Mouse (Mus musculus) neural tube, embryonic 11.5 days (tissue): ENCODE results near the gene Nemf. TPM values are rescaled to one million over a fixed set of nuclear protein-coding genes. Genes with fewer than 3 reads are reported as not detected.

Experiments used
- ATAC-seq: fragments of 200-750 bp; cut with Nextera tagmentation; 2 replicates; pipeline ENCODE4 v1.8.0; 2017; ENCODE audit warnings: moderate number of reproducible peaks, mild to moderate bottlenecking, moderate TSS enrichment, moderate library complexity; ENCODE audit not compliant: insufficient read depth, low FRiP score, low TSS enrichment
- DNase-seq: peaks from one replicate; pipeline ENCODE4 v3.0.0-alpha.2; 2015; ENCODE audit warnings: low spot score
- H3K27ac ChIP-seq: fragments of 300-500 bp; sonication (generic); 2 replicates; pipeline ENCODE4 v1.5.1; 2014; ENCODE audit warnings: low read depth, mild to moderate bottlenecking, low read length
- H3K27me3 ChIP-seq: fragments of 300-500 bp; sonication (generic); 2 replicates; pipeline ENCODE4 v1.6.1; 2014; ENCODE audit warnings: mild to moderate bottlenecking, low read length, mixed read lengths; ENCODE audit not compliant: control insufficient read depth, insufficient read depth
- H3K36me3 ChIP-seq: fragments of 300-500 bp; sonication (generic); 2 replicates; pipeline ENCODE4 v1.6.1; 2014; ENCODE audit warnings: mild to moderate bottlenecking, low read length, moderate library complexity, mixed read lengths; ENCODE audit not compliant: control insufficient read depth, insufficient read depth
- H3K4me1 ChIP-seq: fragments of 300-500 bp; sonication (generic); 2 replicates; pipeline ENCODE4 v1.6.1; 2014; ENCODE audit warnings: low read length, mixed read lengths; ENCODE audit not compliant: control insufficient read depth, insufficient read depth
- H3K4me2 ChIP-seq: fragments of 300-500 bp; sonication (generic); 2 replicates; pipeline ENCODE4 v1.6.1; 2014; ENCODE audit warnings: low read depth, mild to moderate bottlenecking, moderate library complexity
- H3K4me3 ChIP-seq: fragments of 300-500 bp; sonication (generic); 2 replicates; pipeline ENCODE4 v1.5.1; 2014; ENCODE audit warnings: low read depth, low read length
- H3K9ac ChIP-seq: fragments of 300-500 bp; sonication (generic); 2 replicates; pipeline ENCODE4 v1.6.1; 2014; ENCODE audit warnings: mild to moderate bottlenecking, low read length
- H3K9me3 ChIP-seq: fragments of 300-500 bp; sonication (generic); 2 replicates; pipeline ENCODE4 v1.6.1; 2016; ENCODE audit warnings: low read length; ENCODE audit not compliant: control insufficient read depth
- WGBS: fragments of 180-500 bp; shearing (Covaris S2); extraction: QIAGEN DNeasy Blood & Tissue Kit; methylation state at CpG from one replicate; pipeline ENCODE4 v1.1.7; 2014; 5-methylcytosine and 5-hydroxymethylcytosine counted together
- polyA plus RNA-seq: library from polyadenylated mRNA; unstranded; fragments of >200 nt; fragmentation: Nextera tagmentation; extraction: Ambion mirVana; gene quantifications from 2 replicates; pipeline ENCODE4 v1.2.1, GENCODE M21; 2014

The Nemf gene
- polyA plus RNA-seq, 1 experiment from 2014 or later = 82.1 TPM

DNA sequence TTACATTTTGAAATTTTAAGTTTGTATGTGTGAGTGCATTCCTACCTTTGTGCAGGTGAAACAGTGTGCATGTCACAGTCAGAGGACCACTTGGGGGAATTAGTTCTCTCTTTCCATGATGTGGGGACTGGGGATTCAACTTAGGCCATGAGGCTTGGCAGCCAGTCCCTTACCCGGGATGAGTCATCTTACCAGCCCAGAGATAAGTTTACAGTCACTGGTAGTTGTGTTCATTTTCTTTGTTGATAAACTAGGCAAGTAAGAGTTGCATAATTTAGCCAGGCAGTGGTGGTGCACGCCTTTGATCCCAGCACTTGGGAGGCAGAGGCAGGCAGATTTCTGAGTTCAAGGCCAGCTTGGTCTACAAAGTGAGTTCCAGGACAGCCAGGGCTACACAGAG, 52.9 kb downstream of the Nemf start:
- H3K9me3 ChIP-seq = no peaks in the 10 kb centered on the region
- H3K27me3 ChIP-seq = no peaks in the 10 kb centered on the region
- ATAC-seq (no peak), DNase-seq (no peak)
- 0 out of 2 replicates have a peak, but pooled peaks cover 4% of the 10 kb centered on the region for H3K4me1 ChIP-seq
- H3K36me3 ChIP-seq = peaks cover 36% of the 10 kb centered on the region
- no peak overlapping the region for H3K4me2 ChIP-seq
- no peak overlapping the region for H3K4me3 ChIP-seq
- H3K9ac ChIP-seq = no peak overlapping the region
- WGBS = 92% methylated on average over 2 of the region's 2 CpGs
- H3K27ac ChIP-seq = no peak overlapping the region

DNA sequence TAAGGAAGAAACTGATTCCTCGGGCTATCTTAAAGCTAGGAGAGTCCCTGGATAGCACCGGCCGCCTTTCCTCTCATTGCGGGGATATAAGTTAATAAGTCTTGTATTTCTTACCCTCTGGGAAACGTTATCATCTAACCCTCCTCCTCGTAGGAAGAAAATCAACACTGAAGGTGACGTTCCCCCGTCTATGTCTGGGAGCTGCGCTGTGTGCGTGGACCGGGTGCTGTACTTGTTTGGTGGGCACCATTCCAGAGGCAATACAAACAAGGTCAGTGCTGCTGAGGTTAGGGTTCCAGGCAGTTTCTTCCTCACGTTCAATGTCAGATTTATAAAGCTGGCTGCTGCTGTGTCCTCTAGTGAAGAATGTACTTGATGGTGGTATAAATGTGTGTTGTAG, 54.8 kb downstream of the Nemf start:
- no peaks in the 10 kb centered on the region for H3K9me3 ChIP-seq
- no peak overlapping the region for H3K4me2 ChIP-seq
- 95% methylated on average over 12 of the region's 12 CpGs for WGBS
- H3K27ac ChIP-seq = no peak overlapping the region
- H3K27me3 ChIP-seq = no peaks in the 10 kb centered on the region
- H3K4me1 ChIP-seq = peaks cover 5% of the 10 kb centered on the region; the same call in 1 of the 2 replicates
- H3K4me3 ChIP-seq = no peak overlapping the region
- H3K36me3 ChIP-seq = peaks cover 23% of the 10 kb centered on the region
- no peak for DNase-seq
- ATAC-seq = no peak
- no peak overlapping the region for H3K9ac ChIP-seq

DNA sequence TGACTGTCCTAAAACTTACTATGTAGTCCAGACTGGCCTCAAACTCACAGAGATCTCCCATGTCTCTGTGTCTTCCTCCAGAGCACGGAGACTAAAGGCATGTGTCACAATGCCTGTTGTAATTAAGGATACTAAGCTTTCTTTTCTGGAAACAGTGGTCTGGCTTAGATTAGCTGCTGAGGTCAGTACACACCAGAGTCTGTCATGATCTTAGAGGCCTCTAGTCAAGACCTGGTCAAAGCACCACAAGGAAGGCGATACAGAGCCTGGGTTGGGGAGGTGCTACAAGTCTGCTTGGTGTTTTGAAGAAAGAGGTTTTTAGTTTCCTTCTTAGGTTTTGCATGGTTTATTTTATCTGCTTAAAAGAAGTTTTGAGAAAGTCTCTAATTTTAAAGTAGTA, 56.6 kb downstream of the Nemf start:
- Histone ChIP-seq H3K27ac (no peak overlapping the region), H3K27me3 (no peaks in the 10 kb centered on the region), H3K4me3 (no peak overlapping the region), H3K4me1 (peaks cover 5% of the 10 kb centered on the region; the same call in 1 of the 2 replicates), H3K36me3 (peaks cover 15% of the 10 kb centered on the region), H3K4me2 (no peak overlapping the region), H3K9ac (no peak overlapping the region), H3K9me3 (no peaks in the 10 kb centered on the region)
- 85% methylated on average over 2 of the region's 2 CpGs for WGBS
- DNase-seq (no peak), ATAC-seq (no peak)

DNA sequence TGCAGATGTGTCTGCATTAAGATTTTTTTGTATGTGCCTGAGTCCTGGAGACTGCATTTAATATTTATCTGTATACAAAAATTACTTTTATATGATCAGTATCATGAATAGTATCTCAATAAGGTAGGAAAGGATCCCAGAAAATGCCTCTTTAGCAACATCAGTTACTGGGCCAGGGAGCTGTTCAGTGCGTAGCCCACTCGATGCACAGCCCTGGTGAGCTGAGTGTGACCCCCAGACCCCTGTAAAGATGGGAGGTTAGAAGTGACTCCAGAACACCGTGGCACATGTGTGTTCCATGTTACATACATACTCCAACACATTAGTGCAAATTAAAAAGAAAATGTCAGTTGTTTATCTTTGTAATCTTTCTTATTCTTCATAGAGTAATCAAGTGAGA, 57.1 kb downstream of the Nemf start:
- H3K9ac ChIP-seq = no peak overlapping the region
- H3K9me3 ChIP-seq = no peaks in the 10 kb centered on the region
- H3K4me2 ChIP-seq = no peak overlapping the region
- no peak for DNase-seq
- H3K27ac ChIP-seq = no peak overlapping the region
- H3K4me3 ChIP-seq = no peak overlapping the region
- H3K36me3 ChIP-seq = peaks cover 9% of the 10 kb centered on the region
- peaks cover 5% of the 10 kb centered on the region; the same call in 1 of the 2 replicates for H3K4me1 ChIP-seq
- ATAC-seq = no peak
- 94% methylated on average over 3 of the region's 3 CpGs for WGBS
- H3K27me3 ChIP-seq = no peaks in the 10 kb centered on the region

DNA sequence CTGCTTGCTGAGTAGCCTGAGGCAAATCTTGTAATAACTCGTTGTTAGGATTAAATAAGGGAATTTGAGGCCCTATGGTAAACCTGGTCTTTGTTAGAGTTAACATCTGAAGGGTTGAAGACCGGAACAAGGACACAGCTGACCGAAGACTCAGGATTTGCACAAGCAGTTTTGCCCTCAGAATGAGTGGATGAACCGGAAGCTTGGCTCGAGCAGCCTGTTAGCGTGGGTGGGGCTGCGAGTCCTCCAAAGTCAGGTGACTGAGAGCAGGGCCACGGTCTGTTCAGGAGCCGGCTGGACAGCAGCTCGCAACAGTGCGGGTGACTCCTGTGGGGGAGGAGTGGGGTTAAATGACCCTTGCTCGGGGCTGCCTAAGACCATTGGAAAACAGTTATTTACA, 57.7 kb downstream of the Nemf start:
- peaks cover 6% of the 10 kb centered on the region for H3K36me3 ChIP-seq
- H3K27me3 ChIP-seq = no peaks in the 10 kb centered on the region
- no peak overlapping the region for H3K4me3 ChIP-seq
- no peak overlapping the region for H3K4me2 ChIP-seq
- no peaks in the 10 kb centered on the region for H3K9me3 ChIP-seq
- H3K9ac ChIP-seq = no peak overlapping the region
- H3K27ac ChIP-seq = no peak overlapping the region
- ATAC-seq (no peak), DNase-seq (no peak)
- H3K4me1 ChIP-seq = peaks cover 5% of the 10 kb centered on the region; the same call in 1 of the 2 replicates
- 65% methylated on average over 12 of the region's 12 CpGs for WGBS

DNA sequence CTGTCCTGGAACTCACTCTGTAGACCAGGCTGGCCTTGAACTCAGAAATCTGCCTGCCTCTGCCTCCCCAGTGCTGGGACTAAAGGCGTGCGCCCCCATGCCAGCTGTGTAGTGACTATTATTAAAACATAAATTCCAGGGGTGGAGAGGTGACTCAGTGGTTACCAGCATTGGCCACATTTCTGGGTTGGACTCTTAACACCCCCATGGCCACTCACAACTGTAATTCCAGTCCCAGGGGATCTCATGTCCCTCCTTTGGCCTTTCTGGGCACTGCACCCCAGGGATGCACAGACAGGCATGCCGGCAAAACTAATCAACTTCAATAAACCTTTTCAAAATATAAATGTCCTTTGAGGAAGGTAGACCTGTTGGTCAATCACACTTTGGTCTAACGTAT, 58.7 kb downstream of the Nemf start:
- Histone ChIP-seq H3K27me3 (no peaks in the 10 kb centered on the region), H3K9me3 (no peaks in the 10 kb centered on the region), H3K9ac (peak overlapping the region; percentile 18; the same call in 1 of the 2 replicates), H3K36me3 (peaks cover 6% of the 10 kb centered on the region), H3K4me2 (peak overlapping the region; percentile 75), H3K27ac (no peak overlapping the region), H3K4me3 (peak overlapping the region; percentile 92; the same call in 1 of the 2 replicates), H3K4me1 (peaks cover 5% of the 10 kb centered on the region; the same call in 1 of the 2 replicates)
- DNase-seq (no peak), ATAC-seq (no peak)
- WGBS = 92% methylated on average over 4 of the region's 4 CpGs

DNA sequence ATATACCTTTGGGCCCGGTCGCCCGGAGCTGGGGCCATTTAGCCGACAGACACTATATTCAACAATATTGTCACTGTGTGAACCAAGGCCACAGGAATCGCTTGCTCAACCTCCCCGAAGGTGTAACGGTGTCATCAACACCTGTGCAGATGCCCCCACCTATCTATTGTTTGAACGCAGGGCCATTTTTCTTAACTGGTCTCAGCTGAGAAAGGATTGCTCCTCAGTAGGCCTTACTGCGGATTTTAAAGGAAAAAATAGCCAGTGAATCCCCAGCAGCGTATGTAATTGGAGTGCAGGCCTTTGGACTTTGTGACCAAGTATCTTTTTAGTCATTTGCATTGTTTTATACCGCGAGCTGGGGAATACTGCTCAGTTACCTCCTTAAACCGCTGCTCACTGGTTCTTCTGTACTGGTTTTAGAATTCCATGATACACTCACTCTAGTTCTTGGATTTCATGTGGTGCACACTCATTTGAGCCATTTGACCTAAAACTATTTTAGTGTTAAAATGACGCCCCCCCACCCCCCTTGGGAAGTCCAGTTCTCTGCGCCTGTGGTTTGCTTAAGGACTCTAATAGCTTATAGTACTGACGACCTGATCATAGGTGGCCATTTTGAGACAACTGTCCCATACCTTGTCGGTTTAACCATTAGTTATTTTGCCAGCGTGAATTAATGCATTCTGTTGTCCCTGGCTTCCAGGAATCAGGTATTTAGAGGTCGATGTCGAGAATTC, 59.4 kb downstream of the Nemf start:
- Histone ChIP-seq H3K9ac (peak overlapping the region; percentile 98), H3K4me3 (peak overlapping the region; percentile 92), H3K27ac (no peak overlapping the region), H3K9me3 (no peaks in the 10 kb centered on the region), H3K27me3 (no peaks in the 10 kb centered on the region), H3K4me2 (peak overlapping the region; percentile 75), H3K4me1 (peaks cover 5% of the 10 kb centered on the region; the same call in 1 of the 2 replicates), H3K36me3 (peaks cover 4% of the 10 kb centered on the region)
- no peak for DNase-seq
- 21% methylated on average over 20 of the region's 20 CpGs for WGBS
- ATAC-seq = no peak

DNA sequence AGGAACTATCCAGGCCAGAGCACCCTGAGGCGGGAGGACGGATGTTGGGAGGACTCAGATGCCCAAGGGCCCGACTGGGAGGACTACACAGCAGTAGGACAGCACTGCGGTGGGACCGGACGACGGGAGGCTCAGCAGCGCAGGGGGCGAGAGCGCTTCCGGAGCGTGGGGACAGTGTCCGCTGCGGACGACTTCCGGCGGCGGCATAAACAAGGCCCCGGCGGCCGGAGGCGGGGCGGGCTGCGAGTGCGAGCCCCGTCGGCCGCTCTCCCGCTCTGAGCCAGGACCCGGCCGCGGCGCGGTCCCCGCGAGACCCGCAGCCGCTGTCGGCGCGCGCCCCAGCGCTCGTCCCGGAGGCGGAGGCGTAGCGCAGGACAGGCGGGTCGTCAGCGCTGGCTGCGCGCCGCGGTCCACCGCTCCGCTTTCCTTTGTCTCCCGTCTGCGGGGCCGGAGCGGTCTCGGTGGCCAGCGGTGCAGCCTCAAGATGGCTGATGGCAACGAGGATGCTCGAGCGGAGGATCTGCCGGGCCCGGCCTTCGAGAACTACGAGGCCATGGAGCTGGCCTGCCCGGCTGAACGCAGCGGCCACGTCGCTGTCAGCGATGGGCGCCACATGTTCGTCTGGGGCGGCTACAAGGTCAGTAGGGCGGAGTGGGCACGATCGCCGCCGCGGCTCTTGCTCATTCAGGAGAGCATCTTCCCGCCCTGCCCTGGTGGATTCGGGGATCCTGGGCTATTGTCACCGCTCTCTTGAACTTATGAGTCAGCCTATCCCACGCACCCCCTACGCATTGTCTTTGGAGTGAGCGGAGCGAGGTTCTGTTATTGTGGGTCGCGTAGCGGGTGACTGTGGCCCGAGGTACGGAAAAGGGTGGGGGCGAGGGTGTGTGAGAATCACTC, 60.2 kb downstream of the Nemf start, which contains the start of gene Klhdc2:
Klhdc2 (plus strand) TSS at position 171 of the 900 bp plus-strand sequence.
- peaks cover 5% of the 10 kb centered on the region; the same call in 1 of the 2 replicates for H3K4me1 ChIP-seq
- H3K9ac ChIP-seq = peak within 1 kb of the TSS; percentile 98
- peak; percentile 92 for DNase-seq
- peak within 1 kb of the TSS; percentile 94 for H3K27ac ChIP-seq
- peaks cover 4% of the 10 kb centered on the region for H3K36me3 ChIP-seq
- peak within 1 kb of the TSS; percentile 75 for H3K4me2 ChIP-seq
- H3K4me3 ChIP-seq = peak within 1 kb of the TSS; percentile 92
- H3K9me3 ChIP-seq = no peaks in the 10 kb centered on the region
- WGBS = under 1% methylated on average over 98 of the region's 98 CpGs
- H3K27me3 ChIP-seq = no peaks in the 10 kb centered on the region
- ATAC-seq = peak; percentile 97
